Mouse (Mus musculus) forelimb bud, embryonic 11.5 days (tissue): ENCODE measurements at regions not wholly inside any gene's neighbourhood (a gene's known extent, or its start where the extent isn't known, plus 50 kb on each side); places are given as distances from the start of the nearest gene placed in this dataset.

Experiments used
- DNase-seq: peaks from one replicate; pipeline ENCODE4 v3.0.0-alpha.2; 2012; ENCODE audit warnings: low read depth, low spot score

DNA sequence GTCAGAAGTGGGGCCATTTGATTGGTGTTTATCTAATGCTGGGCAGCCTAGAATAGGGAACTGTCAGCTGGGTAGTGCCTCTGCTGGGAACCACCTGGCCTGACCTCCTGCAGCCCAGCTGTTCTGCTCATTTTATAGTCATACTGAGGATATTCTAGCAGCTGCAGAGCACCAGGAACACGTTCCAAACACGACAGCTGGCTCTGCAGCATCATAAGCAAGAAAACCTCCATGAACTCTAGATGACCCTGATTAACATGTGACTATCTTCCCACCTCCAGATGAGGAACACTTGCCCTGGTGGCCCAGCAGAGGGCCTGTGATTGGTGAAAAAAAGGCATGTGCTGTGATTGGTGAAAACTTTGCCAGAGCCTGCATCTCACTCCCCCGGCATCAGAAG, 210.6 kb upstream of the Ano5 start:
- DNase-seq: peak; percentile 48

DNA sequence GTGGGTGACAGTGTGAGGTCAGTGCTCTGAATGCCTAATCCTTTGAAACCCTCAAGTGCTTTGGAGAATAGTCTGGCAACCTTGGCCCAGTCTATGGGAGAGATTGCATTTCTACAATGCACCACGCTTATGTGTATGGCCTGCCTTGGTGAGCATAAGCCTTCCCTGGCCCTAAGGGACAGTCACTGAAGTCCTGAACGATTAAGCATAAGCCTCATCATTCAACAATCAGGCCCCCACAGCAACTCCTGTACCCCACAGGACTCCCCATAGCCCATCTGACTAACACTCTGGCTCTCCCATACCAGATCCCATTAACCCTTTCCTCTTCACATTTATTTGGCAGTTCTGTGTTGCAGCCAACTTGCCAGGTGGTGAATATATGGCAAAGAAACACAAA, 203.1 kb upstream of the Ano5 start:
- DNase-seq: no peak

DNA sequence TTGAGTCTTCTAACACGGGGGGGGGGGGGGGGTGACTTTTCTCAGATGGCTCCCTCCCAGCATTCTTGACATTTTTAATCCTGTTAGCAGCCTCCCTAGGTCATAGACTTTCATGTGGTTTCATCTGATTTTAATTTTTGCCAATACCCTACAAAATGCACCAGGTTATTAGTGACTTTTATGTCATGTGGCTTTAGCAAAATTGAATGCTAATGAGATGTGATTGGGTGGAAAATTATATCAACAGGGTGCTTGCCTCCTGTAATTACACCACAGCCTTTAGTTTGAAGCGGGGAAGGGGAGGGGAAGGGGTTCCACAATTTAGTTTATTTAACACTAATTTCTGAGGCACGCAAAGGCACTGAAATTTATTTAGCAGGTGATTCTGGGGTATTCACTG, 200.6 kb upstream of the Ano5 start:
- no peak for DNase-seq

DNA sequence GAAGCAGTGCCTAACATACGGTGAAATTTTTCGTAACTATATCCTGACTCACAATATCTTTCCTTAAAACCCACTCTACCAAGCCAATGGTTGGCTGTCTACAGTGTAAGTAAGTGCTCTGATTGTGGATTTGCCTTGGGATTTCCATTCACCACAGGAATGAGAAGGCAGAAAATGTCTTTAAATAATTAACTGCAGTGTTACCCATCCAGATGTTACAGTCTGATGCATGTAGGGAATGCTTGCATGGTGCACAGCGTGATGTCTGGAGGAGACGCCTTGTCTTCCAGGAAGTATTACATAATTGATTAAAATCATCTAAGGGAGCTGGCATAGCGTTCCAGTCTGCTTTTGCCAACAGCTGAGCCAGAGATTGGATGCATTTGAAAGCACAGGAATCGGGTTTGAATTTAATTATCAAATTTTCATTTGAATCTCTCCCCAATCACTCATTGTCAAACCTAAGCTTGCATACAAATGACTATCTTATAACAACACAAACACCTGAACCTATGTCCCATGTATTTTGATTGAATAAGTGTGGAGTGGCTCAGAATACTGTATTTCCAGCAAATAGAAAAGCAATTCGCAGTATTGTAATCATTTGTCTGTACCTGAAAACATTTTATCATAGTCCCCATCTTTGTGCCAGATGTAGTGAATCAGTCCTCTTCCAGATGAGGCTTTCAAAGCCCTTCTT, 170.8 kb upstream of the Ano5 start:
- DNase-seq: no peak

DNA sequence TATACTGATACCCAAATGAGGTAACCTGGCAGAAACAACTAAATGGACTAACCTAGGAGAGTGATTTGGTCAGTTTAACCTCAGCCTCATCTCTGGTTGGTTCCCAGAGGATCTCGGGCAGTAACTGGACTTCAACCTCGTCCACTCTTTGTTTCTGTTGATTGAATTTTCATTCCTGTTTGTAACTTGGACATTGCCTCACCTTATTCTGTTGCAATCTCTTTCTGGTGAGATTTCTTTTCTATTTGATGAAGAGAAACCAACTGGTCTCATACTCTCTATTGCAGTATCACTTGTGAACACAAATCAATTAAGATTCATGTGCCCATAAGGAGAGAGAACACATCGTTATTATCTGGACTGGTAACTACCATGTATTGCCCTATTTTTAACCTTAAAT, 163.3 kb upstream of the Ano5 start:
- no peak for DNase-seq

DNA sequence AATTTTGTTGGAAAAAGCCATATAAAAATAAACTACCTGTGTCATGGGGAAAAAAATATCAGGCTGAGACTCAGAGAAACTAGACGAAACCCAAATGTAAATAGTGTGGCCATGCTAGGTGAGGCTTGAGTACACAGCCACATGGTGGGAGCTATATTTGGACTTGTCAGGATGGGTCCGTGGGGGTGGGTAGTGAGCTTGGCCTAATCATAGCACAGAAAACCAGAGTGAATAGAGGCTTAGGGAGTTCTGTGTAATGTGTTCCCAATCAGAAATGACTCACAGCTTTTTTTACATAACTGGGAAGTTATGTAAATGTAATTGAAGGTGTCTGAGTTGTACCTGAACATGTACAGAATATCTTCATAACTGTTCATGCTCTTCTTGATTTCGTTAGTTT, 150.7 kb upstream of the Ano5 start:
- no peak for DNase-seq

DNA sequence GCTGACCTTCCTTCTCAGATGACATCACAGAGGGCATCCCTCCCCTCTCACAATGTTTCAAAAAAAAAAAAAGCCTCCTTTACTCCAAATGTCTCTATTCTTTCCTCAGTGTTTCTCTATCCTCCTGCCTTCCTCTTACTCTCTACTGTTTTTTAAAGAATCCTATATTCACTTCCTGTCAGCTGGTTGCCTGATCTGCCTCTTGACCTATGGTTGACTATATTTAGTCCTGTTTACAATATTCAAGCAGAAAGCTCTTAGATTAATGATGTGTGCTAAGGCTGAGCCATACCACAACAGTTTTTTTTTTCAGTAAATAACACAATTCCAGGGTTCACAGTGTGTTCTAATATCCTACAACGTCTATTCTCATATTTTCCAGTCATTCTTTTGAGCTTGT, 133.2 kb upstream of the Ano5 start:
- DNase-seq: no peak
